Mouse (Mus musculus): Measurements from ENCODE around the gene Hoxc4. TPM values are rescaled to one million over a fixed set of nuclear protein-coding genes. Genes with fewer than 3 reads are reported as not detected.

Gene Hoxc4
- polyA plus RNA-seq, 1 experiment from 2014 or later = not detected

- H3K27ac ChIP-seq = no peak overlapping the region
- no peak overlapping the region for H3K9ac ChIP-seq
- H3K9me3 ChIP-seq (replicated peaks) = no peaks in the 10 kb centered on the region
- no peaks in the 10 kb centered on the region for H3K4me1 ChIP-seq
- H3K36me3 ChIP-seq (ENCODE audit: poor library complexity, severe bottlenecking) = no peaks in the 10 kb centered on the region
- no peak overlapping the region for H3K4me2 ChIP-seq
- peaks cover 98% of the 10 kb centered on the region for H3K27me3 ChIP-seq
- no peak for ATAC-seq
- H3K4me3 ChIP-seq = no peak overlapping the region
- WGBS = 2% methylated on average over 3 of the region's 3 CpGs
Measured at GRCm38 (mm10) chr15:102992863-102993262, 25.9 kb upstream of the Hoxc4 start.

DNA sequence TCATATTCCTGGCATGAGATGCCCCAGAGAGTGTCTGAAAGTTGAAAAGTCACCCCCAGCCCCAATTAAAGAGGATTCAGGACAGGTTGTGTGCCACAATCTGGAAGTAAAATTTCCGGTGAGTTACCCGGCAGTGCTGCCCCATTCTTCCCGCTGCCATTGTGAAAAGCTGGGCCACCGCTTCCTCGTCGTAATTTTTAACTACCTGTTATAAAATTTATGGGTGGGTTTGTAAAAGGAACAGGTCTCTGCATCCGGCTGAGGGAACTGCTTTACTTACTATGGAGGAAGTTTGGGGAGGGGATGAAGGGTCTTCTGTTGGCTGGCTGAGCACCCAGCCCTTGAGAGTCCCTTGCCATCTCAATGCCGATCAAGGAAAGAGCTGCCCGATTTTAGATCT, 22.2 kb upstream of the Hoxc4 start:
- Histone ChIP-seq H3K27ac (no peak overlapping the region), H3K9me3 (replicated peaks) (no peaks in the 10 kb centered on the region), H3K4me3 (no peak overlapping the region), H3K4me1 (peaks cover 9% of the 10 kb centered on the region), H3K27me3 (peaks cover 99% of the 10 kb centered on the region), H3K36me3 (ENCODE audit: poor library complexity, severe bottlenecking) (no peaks in the 10 kb centered on the region), H3K9ac (no peak overlapping the region), H3K4me2 (no peak overlapping the region)
- 1% methylated on average over 9 of the region's 9 CpGs for WGBS
- ATAC-seq = no peak

- no peak for ATAC-seq
- 0% methylated on average over 3 of the region's 3 CpGs for WGBS
Measured at GRCm38 (mm10) chr15:102997431-102997830, 21.3 kb upstream of the Hoxc4 start.

GRCm38 (mm10) chr15:102997939-102998355, 20.8 kb upstream of the Hoxc4 start, which contains the start of gene Hoxc6:
TSS of gene Hoxc6 (plus strand) at chr15:102998257.
- Histone ChIP-seq H3K4me3 (peak within 1 kb of the TSS; percentile 29; the same call in 1 of the 2 replicates), H3K4me1 (peaks cover 9% of the 10 kb centered on the region), H3K27me3 (peaks cover 99% of the 10 kb centered on the region), H3K36me3 (ENCODE audit: poor library complexity, severe bottlenecking) (no peaks in the 10 kb centered on the region), H3K9me3 (replicated peaks) (no peaks in the 10 kb centered on the region), H3K4me2 (peak within 1 kb of the TSS; percentile 58), H3K27ac (no peak within 1 kb of the TSS), H3K9ac (no peak within 1 kb of the TSS)
- ATAC-seq = no peak
- WGBS = 1% methylated on average over 19 of the region's 19 CpGs

More at GRCm38 (mm10) chr15:102997431-102997830, 21.3 kb upstream of the Hoxc4 start:
- Histone ChIP-seq H3K9ac (no peak overlapping the region), H3K4me1 (peaks cover 9% of the 10 kb centered on the region), H3K9me3 (replicated peaks) (no peaks in the 10 kb centered on the region), H3K27ac (no peak overlapping the region), H3K4me3 (no peak overlapping the region), H3K4me2 (no peak overlapping the region), H3K36me3 (ENCODE audit: poor library complexity, severe bottlenecking) (no peaks in the 10 kb centered on the region), H3K27me3 (peaks cover 99% of the 10 kb centered on the region)

DNA sequence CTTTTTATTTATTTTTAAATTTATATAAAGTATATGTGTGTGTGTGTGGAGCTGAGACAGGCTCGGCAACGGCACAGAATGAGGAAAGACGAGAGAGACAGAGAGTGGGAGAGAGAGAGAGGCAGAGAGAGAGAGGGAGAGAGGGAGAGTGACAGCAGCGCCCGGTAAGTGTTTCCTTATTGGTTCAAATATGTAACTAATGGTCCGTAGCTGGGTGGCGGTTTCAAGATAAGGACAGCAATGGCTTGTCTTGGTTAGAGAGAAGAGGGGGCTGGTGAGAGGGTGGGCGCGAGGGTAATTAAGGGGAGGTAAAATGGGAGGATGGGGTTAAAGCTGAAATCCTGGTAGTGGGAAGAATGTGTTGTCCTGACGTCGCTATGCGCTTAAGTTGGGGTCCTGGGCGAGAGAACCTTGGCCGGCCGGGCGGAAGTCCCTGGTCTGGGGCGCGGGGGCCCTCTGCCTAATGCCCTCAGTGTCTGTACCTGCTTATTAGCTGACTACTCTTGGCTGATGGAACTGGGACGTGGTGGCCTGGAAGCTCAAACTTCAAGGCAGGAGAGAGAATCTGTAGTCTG, 20.0 kb upstream of the Hoxc4 start:
- peak overlapping the region; percentile 58 for H3K4me2 ChIP-seq
- H3K4me1 ChIP-seq = peaks cover 9% of the 10 kb centered on the region
- H3K9ac ChIP-seq = no peak overlapping the region
- WGBS = under 1% methylated on average over 19 of the region's 19 CpGs
- peak overlapping the region; percentile 29; the same call in 1 of the 2 replicates for H3K4me3 ChIP-seq
- no peak overlapping the region for H3K27ac ChIP-seq
- H3K27me3 ChIP-seq = peaks cover 100% of the 10 kb centered on the region
- ATAC-seq = peak; percentile 30; the same call in 1 of the 2 replicates
- no peaks in the 10 kb centered on the region for H3K36me3 ChIP-seq (ENCODE audit: poor library complexity, severe bottlenecking)
- H3K9me3 ChIP-seq (replicated peaks) = no peaks in the 10 kb centered on the region

GRCm38 (mm10) chr15:102999183-102999831, 19.4 kb upstream of the Hoxc4 start:
- H3K27me3 ChIP-seq = peaks cover 100% of the 10 kb centered on the region
- H3K9me3 ChIP-seq (replicated peaks) = no peaks in the 10 kb centered on the region
- ATAC-seq = peak; percentile 80
- no peak overlapping the region for H3K27ac ChIP-seq
- peaks cover 9% of the 10 kb centered on the region for H3K4me1 ChIP-seq
- no peaks in the 10 kb centered on the region for H3K36me3 ChIP-seq (ENCODE audit: poor library complexity, severe bottlenecking)
- H3K4me3 ChIP-seq = peak overlapping the region; percentile 29
- WGBS = under 1% methylated on average over 27 of the region's 33 CpGs
- 0 out of 2 replicates have a peak overlapping the region, but pooled peaks have one; percentile 40 for H3K9ac ChIP-seq
- H3K4me2 ChIP-seq = peak overlapping the region; percentile 58

- Histone ChIP-seq H3K36me3 (ENCODE audit: poor library complexity, severe bottlenecking) (no peaks in the 10 kb centered on the region), H3K9me3 (replicated peaks) (no peaks in the 10 kb centered on the region), H3K27me3 (peaks cover 100% of the 10 kb centered on the region), H3K4me1 (peaks cover 9% of the 10 kb centered on the region), H3K4me2 (no peak overlapping the region), H3K4me3 (no peak overlapping the region), H3K27ac (no peak overlapping the region), H3K9ac (no peak overlapping the region)
- no peak for ATAC-seq
- 3% methylated on average over 11 of the region's 11 CpGs for WGBS
Measured at GRCm38 (mm10) chr15:102999955-103000354, 18.8 kb upstream of the Hoxc4 start.

GRCm38 (mm10) chr15:103000501-103000901, 18.2 kb upstream of the Hoxc4 start:
- Histone ChIP-seq H3K27ac (no peak overlapping the region), H3K4me3 (0 out of 2 replicates have a peak overlapping the region, but pooled peaks have one; percentile 12)

DNA sequence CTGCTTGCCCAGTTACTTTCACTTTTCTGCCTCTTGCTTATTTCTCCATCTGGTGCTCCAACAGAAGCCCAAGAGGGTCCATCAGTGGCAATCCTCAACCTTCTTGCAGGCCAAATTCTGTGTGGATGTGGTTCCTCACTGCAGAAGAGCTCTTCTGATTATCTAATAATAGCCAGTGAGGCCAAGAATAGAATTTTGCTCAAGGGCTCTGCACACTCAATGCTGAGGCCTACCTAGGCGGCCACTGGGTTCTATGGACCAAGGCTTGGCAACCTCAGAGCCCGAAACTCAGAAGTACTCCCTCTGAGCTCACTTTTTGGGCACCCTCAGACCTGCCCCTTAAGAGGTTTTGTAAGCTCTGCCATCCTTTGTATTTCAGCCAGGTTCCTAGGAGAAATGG, 17.4 kb upstream of the Hoxc4 start:
- H3K27ac ChIP-seq = no peak overlapping the region
- peaks cover 100% of the 10 kb centered on the region for H3K27me3 ChIP-seq
- H3K4me1 ChIP-seq = peaks cover 9% of the 10 kb centered on the region
- no peak overlapping the region for H3K4me3 ChIP-seq
- H3K36me3 ChIP-seq (ENCODE audit: poor library complexity, severe bottlenecking) = no peaks in the 10 kb centered on the region
- H3K9me3 ChIP-seq (replicated peaks) = no peaks in the 10 kb centered on the region
- no peak overlapping the region for H3K9ac ChIP-seq
- WGBS = 6% methylated on average over 2 of the region's 2 CpGs
- ATAC-seq = no peak
- no peak overlapping the region for H3K4me2 ChIP-seq

More at GRCm38 (mm10) chr15:103000501-103000901, 18.2 kb upstream of the Hoxc4 start:
- peaks cover 100% of the 10 kb centered on the region for H3K27me3 ChIP-seq
- no peaks in the 10 kb centered on the region for H3K36me3 ChIP-seq (ENCODE audit: poor library complexity, severe bottlenecking)
- no peak for ATAC-seq
- under 1% methylated on average over 24 of the region's 24 CpGs for WGBS
- H3K4me2 ChIP-seq = no peak overlapping the region
- no peaks in the 10 kb centered on the region for H3K9me3 ChIP-seq (replicated peaks)
- no peak overlapping the region for H3K9ac ChIP-seq
- H3K4me1 ChIP-seq = peaks cover 9% of the 10 kb centered on the region

DNA sequence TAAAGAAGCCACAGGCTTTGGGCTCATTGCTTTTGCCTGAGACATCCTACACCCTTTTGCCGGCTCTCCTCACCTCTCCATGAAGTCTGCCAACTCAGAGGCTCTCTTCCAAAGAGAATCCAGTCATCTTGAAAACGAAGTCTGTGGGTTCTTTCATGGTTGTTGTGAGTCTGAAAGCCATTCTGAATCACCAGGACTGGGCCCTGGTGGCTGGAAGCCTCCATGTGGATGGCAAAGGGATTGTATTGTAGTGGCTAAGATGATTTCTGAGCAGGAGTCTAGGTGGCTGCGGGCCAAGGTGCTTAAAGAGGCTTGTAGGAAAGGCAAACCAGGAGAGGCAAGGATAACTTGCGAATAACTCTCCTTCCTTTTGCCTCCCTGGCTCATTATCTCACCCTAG, 16.6 kb upstream of the Hoxc4 start:
- H3K9me3 ChIP-seq (replicated peaks) = no peaks in the 10 kb centered on the region
- peaks cover 100% of the 10 kb centered on the region for H3K27me3 ChIP-seq
- no peak for ATAC-seq
- no peak overlapping the region for H3K4me3 ChIP-seq
- H3K4me2 ChIP-seq = no peak overlapping the region
- H3K27ac ChIP-seq = no peak overlapping the region
- H3K4me1 ChIP-seq = peaks cover 9% of the 10 kb centered on the region
- WGBS = 4% methylated on average over 4 of the region's 4 CpGs
- H3K36me3 ChIP-seq (ENCODE audit: poor library complexity, severe bottlenecking) = no peaks in the 10 kb centered on the region
- no peak overlapping the region for H3K9ac ChIP-seq

GRCm38 (mm10) chr15:103002821-103003448, 15.8 kb upstream of the Hoxc4 start:
- H3K27me3 ChIP-seq = peaks cover 100% of the 10 kb centered on the region
- no peak overlapping the region for H3K27ac ChIP-seq
- H3K9me3 ChIP-seq (replicated peaks) = no peaks in the 10 kb centered on the region
- ATAC-seq = no peak
- H3K4me3 ChIP-seq = no peak overlapping the region
- no peak overlapping the region for H3K9ac ChIP-seq
- H3K4me1 ChIP-seq = peaks cover 9% of the 10 kb centered on the region
- no peak overlapping the region for H3K4me2 ChIP-seq
- under 1% methylated on average over 13 of the region's 13 CpGs for WGBS
- no peaks in the 10 kb centered on the region for H3K36me3 ChIP-seq (ENCODE audit: poor library complexity, severe bottlenecking)

DNA sequence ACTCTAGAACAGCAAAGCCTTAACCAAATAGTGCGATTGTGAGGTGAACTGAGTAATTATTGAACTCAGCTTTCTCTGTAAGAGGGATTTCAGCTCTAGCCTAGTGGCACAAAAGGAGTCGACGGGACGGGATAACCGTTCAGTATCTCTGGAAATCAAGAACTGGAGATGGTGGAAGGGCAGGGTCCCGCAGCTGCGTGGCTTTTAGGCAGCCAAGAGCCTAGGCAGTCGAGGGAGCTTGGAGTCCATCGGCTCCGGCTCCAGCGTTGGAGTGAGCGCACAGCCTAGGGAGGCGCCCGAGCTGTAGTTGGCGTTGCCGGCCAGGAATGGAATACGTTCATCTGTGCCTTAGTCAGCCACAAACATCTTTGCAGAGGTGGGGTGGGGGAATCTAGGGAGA, 13.4 kb upstream of the Hoxc4 start:
- H3K27me3 ChIP-seq = peaks cover 100% of the 10 kb centered on the region
- no peak overlapping the region for H3K9ac ChIP-seq
- 1% methylated on average over 17 of the region's 17 CpGs for WGBS
- H3K27ac ChIP-seq = no peak overlapping the region
- H3K4me2 ChIP-seq = no peak overlapping the region
- ATAC-seq = no peak
- H3K4me1 ChIP-seq = no peaks in the 10 kb centered on the region
- no peaks in the 10 kb centered on the region for H3K9me3 ChIP-seq (replicated peaks)
- no peak overlapping the region for H3K4me3 ChIP-seq
- H3K36me3 ChIP-seq (ENCODE audit: poor library complexity, severe bottlenecking) = no peaks in the 10 kb centered on the region

Measured in forebrain, embryonic 13.5 days (tissue).